Mouse (Mus musculus) neural tube, embryonic 12.5 days (tissue): ENCODE results near the gene Syne4. TPM values are rescaled to one million over a fixed set of nuclear protein-coding genes. Genes with fewer than 3 reads are reported as not detected.

Experiments used
- ATAC-seq: fragments of 200-750 bp; cut with Nextera tagmentation; 2 replicates; pipeline ENCODE4 v1.8.0; 2017; ENCODE audit warnings: low read depth, mild to moderate bottlenecking, moderate TSS enrichment, moderate library complexity; ENCODE audit not compliant: low FRiP score
- H3K27ac ChIP-seq: fragments of 300-500 bp; sonication (generic); 2 replicates; pipeline ENCODE4 v1.5.1; 2016
- H3K27me3 ChIP-seq: fragments of 300-500 bp; sonication (generic); replicated peaks from 2 replicates; pipeline ENCODE4 v1.6.1; 2016; ENCODE audit warnings: mild to moderate bottlenecking
- H3K36me3 ChIP-seq: fragments of 300-500 bp; sonication (generic); 2 replicates; pipeline ENCODE4 v1.6.1; 2016; ENCODE audit warnings: mild to moderate bottlenecking
- H3K4me1 ChIP-seq: fragments of 300-500 bp; sonication (generic); 2 replicates; pipeline ENCODE4 v1.6.1; 2016
- H3K4me2 ChIP-seq: fragments of 300-500 bp; sonication (generic); replicated peaks from 2 replicates; pipeline ENCODE4 v1.6.1; 2016; ENCODE audit warnings: mild to moderate bottlenecking
- H3K4me3 ChIP-seq: fragments of 300-500 bp; sonication (generic); 2 replicates; pipeline ENCODE4 v1.5.1; 2016
- H3K9ac ChIP-seq: fragments of 300-500 bp; sonication (generic); 2 replicates; pipeline ENCODE4 v1.6.1; 2016; ENCODE audit warnings: mild to moderate bottlenecking
- H3K9me3 ChIP-seq: fragments of 300-500 bp; sonication (generic); 2 replicates; pipeline ENCODE4 v1.6.1; 2016; ENCODE audit warnings: mild to moderate bottlenecking
- WGBS: fragments of 180-500 bp; shearing (Covaris S2); methylation state at CpG from one replicate; pipeline ENCODE4 v1.1.7; 2016; 5-methylcytosine and 5-hydroxymethylcytosine counted together
- polyA plus RNA-seq: library from polyadenylated mRNA; unstranded; fragments of >200 nt; fragmentation: Nextera tagmentation; extraction: Ambion mirVana; gene quantifications from 2 replicates; pipeline ENCODE4 v1.2.1, GENCODE M21; 2016

Syne4 gene
- polyA plus RNA-seq, 1 experiment from 2014 or later, result 21.8 TPM

GRCm38 (mm10) chr7:30306083-30306779 is 8.4 kb upstream of the Syne4 start:
- no peaks in the 10 kb centered on the region for H3K9me3 ChIP-seq
- ATAC-seq, result no peak
- peaks cover 54% of the 10 kb centered on the region for H3K36me3 ChIP-seq
- peaks cover 16% of the 10 kb centered on the region for H3K4me1 ChIP-seq
- H3K4me2 ChIP-seq, result no peak overlapping the region
- H3K4me3 ChIP-seq, result no peak overlapping the region
- 91% methylated on average over 16 of the region's 16 CpGs for WGBS
- no peaks in the 10 kb centered on the region for H3K27me3 ChIP-seq
- no peak overlapping the region for H3K27ac ChIP-seq
- H3K9ac ChIP-seq, result no peak overlapping the region

- 3% methylated on average over 27 of the region's 27 CpGs for WGBS
- peak within 1 kb of the TSS; percentile 90 for H3K4me2 ChIP-seq
- H3K27me3 ChIP-seq, result no peaks in the 10 kb centered on the region
- peak within 1 kb of the TSS; percentile 68 for H3K4me3 ChIP-seq
- peaks cover 50% of the 10 kb centered on the region for H3K36me3 ChIP-seq
- ATAC-seq, result peak; percentile 99
- H3K9ac ChIP-seq, result peak within 1 kb of the TSS; percentile 72
- no peaks in the 10 kb centered on the region for H3K9me3 ChIP-seq
- H3K27ac ChIP-seq, result no peak within 1 kb of the TSS; the same call in 1 of the 2 replicates
- peaks cover 16% of the 10 kb centered on the region for H3K4me1 ChIP-seq
Measured at GRCm38 (mm10) chr7:30308076-30309005, 6.3 kb upstream of the Syne4 start, which contains the start of gene Alkbh6. Gene Alkbh6, plus strand, starts transcription at chr7:30308717.

DNA sequence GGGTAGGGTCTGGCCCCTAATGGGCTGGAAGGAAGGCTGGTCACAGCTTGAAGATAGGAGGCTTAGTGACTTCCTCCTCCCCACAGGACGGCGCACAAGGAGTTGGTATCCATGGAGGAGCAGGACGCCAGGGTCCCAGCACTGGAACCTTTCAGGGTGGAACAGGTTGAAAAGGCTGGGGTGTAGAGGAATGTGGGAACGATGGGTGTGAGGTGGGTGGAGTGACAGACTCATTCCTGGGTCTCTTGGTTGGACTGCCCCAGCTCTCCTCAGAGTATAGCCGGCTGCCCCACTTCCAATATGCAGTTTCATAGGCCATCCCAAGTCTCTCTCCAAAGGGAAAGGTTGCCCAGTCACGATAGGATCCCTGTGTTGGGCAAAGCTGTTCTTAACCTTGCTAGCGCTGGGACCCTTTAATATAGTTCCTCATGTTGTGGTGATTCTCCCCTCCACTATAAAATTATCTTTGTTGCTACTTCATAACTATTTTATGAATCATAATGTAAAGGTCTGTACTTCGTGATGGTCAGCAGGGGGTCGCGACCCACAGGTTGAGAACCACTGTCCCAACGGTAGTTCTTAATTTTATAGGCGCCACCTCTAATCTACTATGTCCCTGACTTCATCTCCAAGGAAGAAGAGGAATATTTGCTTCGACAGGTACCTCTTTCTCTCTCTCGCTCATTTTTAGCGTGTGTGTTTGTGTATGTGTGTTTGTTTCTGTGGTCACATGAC is 5.0 kb upstream of the Syne4 start:
- Histone ChIP-seq H3K9ac (peak overlapping the region; percentile 72), H3K4me2 (peak overlapping the region; percentile 90), H3K9me3 (no peaks in the 10 kb centered on the region), H3K36me3 (peaks cover 48% of the 10 kb centered on the region), H3K4me1 (peaks cover 18% of the 10 kb centered on the region), H3K27ac (no peak overlapping the region), H3K27me3 (no peaks in the 10 kb centered on the region), H3K4me3 (peak overlapping the region; percentile 68)
- 68% methylated on average over 15 of the region's 15 CpGs for WGBS
- ATAC-seq, result no peak

DNA sequence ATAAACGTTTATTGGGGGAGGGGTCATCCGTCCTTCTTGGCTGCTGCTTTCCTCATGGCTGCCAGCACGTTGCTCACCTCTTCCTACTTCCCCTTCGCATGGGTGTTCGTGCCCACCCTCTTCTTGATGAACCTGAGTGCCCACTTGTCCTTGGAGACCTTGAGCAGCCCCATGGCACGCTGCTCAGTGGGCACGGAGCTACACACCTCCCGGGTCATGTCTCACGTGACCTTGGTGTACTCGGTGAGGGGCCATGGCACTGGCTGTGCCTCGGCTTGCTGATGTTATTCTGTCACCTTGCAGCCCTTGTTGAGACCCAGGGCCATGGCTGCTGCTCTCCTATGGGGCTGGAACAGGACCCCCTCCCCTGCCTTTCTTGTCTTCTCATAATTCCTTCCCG is 4.5 kb upstream of the Syne4 start:
- Histone ChIP-seq H3K27me3 (no peaks in the 10 kb centered on the region), H3K27ac (no peak overlapping the region), H3K4me1 (peaks cover 21% of the 10 kb centered on the region), H3K9me3 (no peaks in the 10 kb centered on the region), H3K4me3 (no peak overlapping the region), H3K36me3 (peaks cover 46% of the 10 kb centered on the region), H3K9ac (no peak overlapping the region), H3K4me2 (no peak overlapping the region)
- WGBS, result 94% methylated on average over 12 of the region's 12 CpGs
- ATAC-seq, result no peak

GRCm38 (mm10) chr7:30313666-30314320 is 814 bp upstream of the Syne4 start:
- H3K9ac ChIP-seq, result no peak overlapping the region
- no peak overlapping the region for H3K4me3 ChIP-seq
- no peaks in the 10 kb centered on the region for H3K9me3 ChIP-seq
- no peaks in the 10 kb centered on the region for H3K27me3 ChIP-seq
- no peak overlapping the region for H3K4me2 ChIP-seq
- no peak overlapping the region for H3K27ac ChIP-seq
- ATAC-seq, result no peak
- H3K4me1 ChIP-seq, result peaks cover 14% of the 10 kb centered on the region
- 50% methylated on average over 27 of the region's 27 CpGs for WGBS
- H3K36me3 ChIP-seq, result peaks cover 23% of the 10 kb centered on the region

GRCm38 (mm10) chr7:30315559-30316529 is 1.2 kb downstream of the Syne4 start:
- Histone ChIP-seq H3K4me3 (no peak overlapping the region), H3K27me3 (no peaks in the 10 kb centered on the region), H3K9me3 (no peaks in the 10 kb centered on the region), H3K4me1 (peaks cover 8% of the 10 kb centered on the region), H3K4me2 (no peak overlapping the region), H3K9ac (no peak overlapping the region; the same call in 1 of the 2 replicates), H3K27ac (no peak overlapping the region), H3K36me3 (peaks cover 27% of the 10 kb centered on the region)
- 83% methylated on average over 13 of the region's 13 CpGs for WGBS
- no peak for ATAC-seq

GRCm38 (mm10) chr7:30318142-30318541 is 3.5 kb downstream of the Syne4 start:
- ATAC-seq, result no peak
- 92% methylated on average over 3 of the region's 3 CpGs for WGBS
- no peaks in the 10 kb centered on the region for H3K9me3 ChIP-seq

GRCm38 (mm10) chr7:30320946-30321345 is 6.3 kb downstream of the Syne4 start:
- peaks cover 18% of the 10 kb centered on the region for H3K4me1 ChIP-seq
- peak overlapping the region; percentile 83 for H3K4me2 ChIP-seq
- no peaks in the 10 kb centered on the region for H3K27me3 ChIP-seq
- H3K27ac ChIP-seq, result no peak overlapping the region
- H3K4me3 ChIP-seq, result peak overlapping the region; percentile 83
- no peak for ATAC-seq
- 0 out of 2 replicates have a peak, but pooled peaks cover 4% of the 10 kb centered on the region for H3K36me3 ChIP-seq
- 0 out of 2 replicates have a peak, but pooled peaks cover 5% of the 10 kb centered on the region for H3K9me3 ChIP-seq
- H3K9ac ChIP-seq, result peak overlapping the region; percentile 86; the same call in 1 of the 2 replicates
- WGBS, result 91% methylated on average over 2 of the region's 2 CpGs

More at GRCm38 (mm10) chr7:30318142-30318541, 3.5 kb downstream of the Syne4 start:
- no peak overlapping the region for H3K4me2 ChIP-seq
- H3K9ac ChIP-seq, result no peak overlapping the region
- no peak overlapping the region for H3K27ac ChIP-seq
- 0 out of 2 replicates have a peak, but pooled peaks cover 11% of the 10 kb centered on the region for H3K36me3 ChIP-seq
- H3K27me3 ChIP-seq, result no peaks in the 10 kb centered on the region
- H3K4me1 ChIP-seq, result peaks cover 23% of the 10 kb centered on the region
- H3K4me3 ChIP-seq, result no peak overlapping the region

GRCm38 (mm10) chr7:30321539-30322284 is 7.1 kb downstream of the Syne4 start, which contains the start of gene E130208F15Rik:
Gene E130208F15Rik, plus strand, starts transcription at chr7:30321740.
- H3K9ac ChIP-seq, result peak within 1 kb of the TSS; percentile 86
- under 1% methylated on average over 63 of the region's 63 CpGs for WGBS
- ATAC-seq, result peak; percentile 71

DNA sequence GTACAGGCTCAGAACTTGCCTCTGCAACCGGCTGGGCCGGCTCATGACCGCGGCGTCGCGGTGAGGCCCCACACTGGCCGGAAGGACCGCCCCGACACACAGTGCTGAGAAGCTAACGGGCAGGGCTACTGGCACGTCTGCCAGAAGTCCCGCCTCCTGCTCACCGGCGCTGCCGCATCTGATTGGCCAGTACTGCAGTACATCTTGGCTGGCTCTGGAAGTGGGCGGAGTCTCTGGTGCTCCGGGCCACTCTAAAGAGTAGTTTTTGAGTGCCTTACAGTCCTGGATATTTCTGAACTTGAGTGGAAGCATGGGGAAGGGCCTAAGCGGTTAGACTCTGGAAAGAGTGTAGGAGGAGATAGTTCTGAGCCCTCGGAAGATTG is 7.7 kb downstream of the Syne4 start:
- H3K27ac ChIP-seq, result peak overlapping the region; percentile 82
- H3K4me3 ChIP-seq, result peak overlapping the region; percentile 83
- peaks cover 21% of the 10 kb centered on the region for H3K4me1 ChIP-seq
- H3K27me3 ChIP-seq, result 0 out of 2 replicates have a peak, but pooled peaks cover 2% of the 10 kb centered on the region
- H3K9ac ChIP-seq, result peak overlapping the region; percentile 86
- 0 out of 2 replicates have a peak, but pooled peaks cover 5% of the 10 kb centered on the region for H3K9me3 ChIP-seq
- peak; percentile 99 for ATAC-seq
- under 1% methylated on average over 20 of the region's 20 CpGs for WGBS
- H3K36me3 ChIP-seq, result 0 out of 2 replicates have a peak, but pooled peaks cover 4% of the 10 kb centered on the region
- H3K4me2 ChIP-seq, result peak overlapping the region; percentile 83

More at GRCm38 (mm10) chr7:30321539-30322284, 7.1 kb downstream of the Syne4 start, which contains the start of gene E130208F15Rik:
- H3K36me3 ChIP-seq, result 0 out of 2 replicates have a peak, but pooled peaks cover 4% of the 10 kb centered on the region
- peak within 1 kb of the TSS; percentile 83 for H3K4me3 ChIP-seq
- H3K4me2 ChIP-seq, result peak within 1 kb of the TSS; percentile 83
- peak within 1 kb of the TSS; percentile 82 for H3K27ac ChIP-seq
- no peaks in the 10 kb centered on the region for H3K27me3 ChIP-seq
- peaks cover 18% of the 10 kb centered on the region for H3K4me1 ChIP-seq
- 0 out of 2 replicates have a peak, but pooled peaks cover 5% of the 10 kb centered on the region for H3K9me3 ChIP-seq
